ENCODE assay signal across 8 mouse cellular contexts in genomic region chr7:12897655-12898410, GRCm38 (mm10). TPM values are rescaled to one million over a fixed set of nuclear protein-coding genes. Genes with fewer than 3 reads are reported as not detected.
DNase-seq lines count a peak whose midpoint lies in the region; ATAC-seq lines count a peak whose summit lies in the region.

TSS of gene Zscan22 (plus strand) at chr7:12897815.

- peaks cover 8% of the 10 kb centered on the region; the same call in 1 of the 2 replicates for H3K4me1 ChIP-seq in forebrain, embryonic 14.5 days (ENCODE audit: control insufficient read depth, insufficient read depth, low read length)
- peaks cover 15% of the 10 kb centered on the region for H3K4me1 ChIP-seq in neural tube, embryonic 15.5 days

- peak; percentile 97 for DNase-seq in ES-CJ7 (ENCODE audit: low read depth, low spot score)
- peak; percentile 87 for DNase-seq in cerebellum, adult 11 months
- peak; percentile 99 for DNase-seq in forebrain, embryonic 14.5 days (ENCODE audit: low spot score)
- DNase-seq in heart, postnatal 14 days = peak; percentile 87 to 92
- peak; percentile 95 for DNase-seq in layer of hippocampus, adult 11-12 months (ENCODE audit: low spot score)
- DNase-seq in lung, adult 18-20 months = peak; percentile 94 to 96
- DNase-seq in testis, postnatal 14 days (ENCODE audit: low spot score) = peak; percentile 91

- ATAC-seq in forebrain, embryonic 14.5 days = peak; percentile 100
- ATAC-seq in neural tube, embryonic 15.5 days (ENCODE audit: low FRiP score) = peak; percentile 97

- no peak within 1 kb of the TSS for H3K27ac ChIP-seq in forebrain, embryonic 14.5 days (ENCODE audit: low read depth, low read length)
- peak within 1 kb of the TSS; percentile 63 for H3K27ac ChIP-seq in neural tube, embryonic 15.5 days (replicated peaks)

- peak within 1 kb of the TSS; percentile 65 for H3K4me3 ChIP-seq in forebrain, embryonic 14.5 days (ENCODE audit: low read depth, low read length)
- peak within 1 kb of the TSS; percentile 74 for H3K4me3 ChIP-seq in neural tube, embryonic 15.5 days (replicated peaks)

- H3K27me3 ChIP-seq in forebrain, embryonic 14.5 days (replicated peaks; ENCODE audit: control insufficient read depth, insufficient read depth, low read length) = no peaks in the 10 kb centered on the region
- no peaks in the 10 kb centered on the region for H3K27me3 ChIP-seq in neural tube, embryonic 15.5 days (replicated peaks)

- WGBS in forebrain, embryonic 14.5 days = 7% methylated on average over 36 of the region's 36 CpGs
- 7% methylated on average over 36 of the region's 36 CpGs for WGBS in neural tube, embryonic 15.5 days

- intact Hi-C loops in heart, postnatal 14 days (cut with DNase I) = no loop called here

- H3K4me2 ChIP-seq in forebrain, embryonic 14.5 days (ENCODE audit: low read length) = peak within 1 kb of the TSS; percentile 48
- peak within 1 kb of the TSS; percentile 57 for H3K4me2 ChIP-seq in neural tube, embryonic 15.5 days

- H3K9ac ChIP-seq in forebrain, embryonic 14.5 days (ENCODE audit: low read length) = peak within 1 kb of the TSS; percentile 70
- H3K9ac ChIP-seq in neural tube, embryonic 15.5 days (replicated peaks) = peak within 1 kb of the TSS; percentile 66

- H3K9me3 ChIP-seq in forebrain, embryonic 14.5 days (replicated peaks; ENCODE audit: control insufficient read depth, low read length) = no peaks in the 10 kb centered on the region
- H3K9me3 ChIP-seq in neural tube, embryonic 15.5 days (replicated peaks) = no peaks in the 10 kb centered on the region

- 0 out of 2 replicates have a peak, but pooled peaks cover 5% of the 10 kb centered on the region for H3K36me3 ChIP-seq in forebrain, embryonic 14.5 days (ENCODE audit: control insufficient read depth, insufficient read depth, low read length)
- peaks cover 3% of the 10 kb centered on the region; the same call in 1 of the 2 replicates for H3K36me3 ChIP-seq in neural tube, embryonic 15.5 days

RNA-seq across cellular contexts. Expression of gene Zscan22, which starts in this region (rescaled TPM):
- 15.4 and 16.3 TPM in 2 replicates for polyA plus RNA-seq in forebrain, embryonic 14.5 days (2014; fragmentation: Nextera tagmentation; extraction: Ambion mirVana)
- 1 to 10 TPM; 6.6 to 6.8 TPM for total RNA-seq in heart, postnatal 14 days (2021)
- polyA plus RNA-seq in neural tube, embryonic 15.5 days (2015; fragmentation: Nextera tagmentation; extraction: Ambion mirVana) = 9.8 and 13.6 TPM in 2 replicates
